Mouse (Mus musculus) liver, postnatal 0 days (tissue): Measurements from ENCODE around the gene Irs2.

Source experiments
- CTCF ChIP-seq: sonication (generic); IDR thresholded peaks from 2 replicates; pipeline ENCODE4 v1.5.1; 2016; ENCODE audit warnings: antibody characterized with exemption, low read depth
- EP300 ChIP-seq: IDR thresholded peaks from 2 replicates; pipeline ENCODE4 v1.6.1; 2016; ENCODE audit warnings: antibody characterized with exemption, low read depth, mild to moderate bottlenecking

DNA sequence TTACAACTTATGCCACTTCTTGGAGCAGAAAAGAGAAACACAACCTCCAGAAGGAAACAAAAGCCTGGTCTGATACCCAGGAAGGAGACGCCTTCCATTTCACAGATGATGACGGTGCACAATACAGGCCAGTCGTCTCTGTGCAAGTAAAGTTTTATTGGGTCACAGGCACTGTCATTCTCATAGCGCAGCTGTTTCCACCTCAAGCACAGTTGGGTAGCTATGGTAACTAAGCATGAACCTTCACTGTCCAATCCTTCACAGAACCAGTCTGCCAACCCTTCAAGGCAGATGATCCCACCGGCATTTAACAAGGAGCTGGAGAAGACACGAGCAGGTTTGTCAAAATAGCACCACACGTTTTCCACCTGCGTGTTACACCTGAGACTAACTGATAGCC, 16.2 kb downstream of the Irs2 start:
- TF ChIP-seq CTCF (no peak), EP300 (no peak)
